Mouse (Mus musculus): Measurements from ENCODE around the gene Btbd35f30. TPM values are rescaled to one million over a fixed set of nuclear protein-coding genes. Genes with fewer than 3 reads are reported as not detected.
"Not testable (repeated sequence)": the region's sequence is repeated elsewhere in the genome, so short reads cannot be mapped to it uniquely, and the experiment has no call there.

The Btbd35f30 gene
- not detected in 2 replicates for polyA plus RNA-seq (2012; rRNA removed)

GRCm38 (mm10) chrX:32894325-32894724 is at the start of gene Btbd35f30:
Btbd35f30 (plus strand) TSS chrX:32894625.
- not testable (repeated sequence) for DNase-seq (ENCODE audit: extremely low spot score in 1 of 2, low spot score in 1 of 2)

GRCm38 (mm10) chrX:32941468-32941867 is 47.0 kb downstream of the Btbd35f30 start, which contains the start of gene Gm21789:
Gm21789 (plus strand) TSS chrX:32941768.
- not testable (repeated sequence) for DNase-seq (ENCODE audit: extremely low spot score in 1 of 2, low spot score in 1 of 2)

Other genes starting within 250 kb of the Btbd35f30 start
- gene Gm5926, start 243.9 kb upstream of the Btbd35f30 start, polyA plus RNA-seq (2012; rRNA removed): not detected in 2 replicates
- not detected in 2 replicates for gene Btbd35f21, start 168.5 kb upstream of the Btbd35f30 start, polyA plus RNA-seq (2012; rRNA removed)
- not detected in 2 replicates for gene Gm21789, start 47.1 kb downstream of the Btbd35f30 start, polyA plus RNA-seq (2012; rRNA removed)
- not detected in 2 replicates for gene Btbd35f5, start 79.3 kb downstream of the Btbd35f30 start, polyA plus RNA-seq (2012; rRNA removed)